Mouse (Mus musculus) small intestine, adult 2 months (tissue): ENCODE results near the gene Gm20388. TPM values are rescaled to one million over a fixed set of nuclear protein-coding genes. Genes with fewer than 3 reads are reported as not detected.

Experiments
- H3K27ac ChIP-seq: fragments of 200-500 bp; 2 replicates; pipeline ENCODE4 v1.5.1; 2012; ENCODE audit warnings: low read depth, low read length, control low read depth, inconsistent platforms; ENCODE audit not compliant: insufficient read depth
- H3K27me3 ChIP-seq: fragments of 200-500 bp; 2 replicates; pipeline ENCODE4 v1.6.1; 2012; ENCODE audit warnings: mild to moderate bottlenecking, moderate library complexity, low read length, inconsistent platforms; ENCODE audit not compliant: control insufficient read depth, insufficient read depth
- H3K36me3 ChIP-seq: fragments of 200-500 bp; 2 replicates; pipeline ENCODE4 v1.6.1; 2012; ENCODE audit warnings: mild to moderate bottlenecking, low read length, control low read depth, inconsistent platforms; ENCODE audit not compliant: control insufficient read depth, insufficient read depth
- H3K4me1 ChIP-seq: fragments of 200-500 bp; 2 replicates; pipeline ENCODE4 v1.6.1; 2012; ENCODE audit warnings: low read length, inconsistent platforms, mixed read lengths; ENCODE audit not compliant: control insufficient read depth, insufficient read depth, insufficient read length
- H3K4me3 ChIP-seq: fragments of 200-500 bp; 2 replicates; pipeline ENCODE4 v1.5.1; 2012; ENCODE audit warnings: low read depth, mild to moderate bottlenecking, control low read depth, inconsistent platforms, low read length, moderate library complexity
- CTCF ChIP-seq: fragments of 200-500 bp; IDR thresholded peaks from 2 replicates; pipeline ENCODE4 v1.5.1; 2012; ENCODE audit warnings: low read depth, mild to moderate bottlenecking, control low read depth, inconsistent platforms, low read length, moderate library complexity, mixed read lengths; ENCODE audit not compliant: insufficient replicate concordance, insufficient read length; ENCODE audit errors: extremely low read depth
- POLR2A ChIP-seq: fragments of 200-500 bp; IDR thresholded peaks from 2 replicates; pipeline ENCODE4 v1.6.1; 2012; ENCODE audit warnings: low read depth, mild to moderate bottlenecking, control low read depth, inconsistent platforms, low read length, moderate library complexity
- WGBS: fragments of 180-500 bp; shearing (Covaris S2); methylation state at CpG from one replicate; pipeline ENCODE4 v1.1.7; 2018; 5-methylcytosine and 5-hydroxymethylcytosine counted together
- polyA plus RNA-seq: library from polyadenylated mRNA; depleted of rRNA; stranded (reverse); fragments of >200 nt; gene quantifications from 2 replicates; pipeline ENCODE4 v1.2.3, GENCODE M21; 2012

Gene Gm20388
- polyA plus RNA-seq, 1 experiment: 37.3 TPM

- TF ChIP-seq POLR2A (no peak), CTCF (no peak)
- 40% methylated on average over 9 of the region's 9 CpGs for WGBS
- H3K4me3 ChIP-seq: no peak overlapping the region
Measured at GRCm38 (mm10) chr8:123131041-123131440, 3220.4 kb downstream of the Gm20388 start.

DNA sequence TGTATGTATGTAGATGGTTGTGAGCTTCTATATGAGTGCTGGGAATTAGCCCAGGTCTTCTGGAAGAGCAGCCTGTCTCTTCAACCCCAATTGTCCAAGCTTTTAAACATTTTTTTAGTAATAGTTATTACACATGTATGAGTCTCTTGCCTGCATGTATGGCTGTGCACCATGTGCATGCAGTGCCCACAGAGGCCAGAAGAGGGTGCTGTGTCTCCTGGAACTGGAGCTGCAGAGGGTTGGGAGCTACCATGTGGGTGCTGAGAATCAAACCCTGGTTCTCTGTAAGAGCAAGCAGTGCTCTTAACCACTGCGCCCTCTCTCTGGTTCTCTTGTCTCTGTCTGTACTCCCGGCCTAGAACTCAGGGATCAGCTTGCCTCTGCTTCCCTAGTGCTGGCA, 3222.3 kb downstream of the Gm20388 start:
- 92% methylated on average over 2 of the region's 2 CpGs for WGBS
- Histone ChIP-seq H3K4me1 (no peaks in the 10 kb centered on the region; the same call in 1 of the 2 replicates), H3K4me3 (no peak overlapping the region), H3K27ac (no peak overlapping the region), H3K27me3 (no peaks in the 10 kb centered on the region), H3K36me3 (no peaks in the 10 kb centered on the region)
- TF ChIP-seq CTCF: no peak
- TF ChIP-seq POLR2A: no peak

More at GRCm38 (mm10) chr8:123131041-123131440, 3220.4 kb downstream of the Gm20388 start:
- Histone ChIP-seq H3K36me3 (no peaks in the 10 kb centered on the region), H3K27ac (no peak overlapping the region), H3K27me3 (0 out of 2 replicates have a peak, but pooled peaks cover 5% of the 10 kb centered on the region), H3K4me1 (peaks cover 5% of the 10 kb centered on the region)

DNA sequence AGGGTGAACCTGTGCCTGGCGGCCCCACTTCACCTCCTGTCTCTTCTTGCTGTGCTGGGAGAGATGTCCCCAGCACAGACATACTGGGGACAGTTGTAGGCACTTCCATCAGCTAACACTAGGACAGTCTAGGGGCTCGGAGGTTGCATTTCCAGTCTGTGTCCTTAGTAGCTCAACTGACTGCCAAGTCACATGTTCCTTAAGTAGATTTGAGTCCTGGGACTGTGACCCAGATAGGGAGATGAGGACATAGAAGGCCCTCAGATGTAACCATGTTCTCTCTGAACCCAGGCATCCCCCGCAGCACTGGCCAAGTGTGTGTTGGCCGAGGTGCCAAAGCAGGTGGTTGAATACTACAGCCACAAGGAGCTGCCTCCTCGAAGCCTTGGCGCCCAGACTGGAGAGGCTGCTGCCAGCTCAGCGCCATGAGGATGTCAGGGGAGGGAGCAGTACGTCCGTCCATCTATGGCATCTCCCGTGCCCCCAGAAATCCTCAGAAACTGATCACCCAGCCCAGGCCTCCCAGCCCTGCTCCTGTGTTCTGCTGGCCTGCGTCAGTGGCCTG, 3223.6 kb downstream of the Gm20388 start:
- no peak for TF ChIP-seq POLR2A
- TF ChIP-seq CTCF: no peak
- H3K27ac ChIP-seq: no peak overlapping the region
- H3K27me3 ChIP-seq: no peaks in the 10 kb centered on the region
- no peaks in the 10 kb centered on the region; the same call in 1 of the 2 replicates for H3K4me1 ChIP-seq
- H3K36me3 ChIP-seq: no peaks in the 10 kb centered on the region
- no peak overlapping the region for H3K4me3 ChIP-seq
- 87% methylated on average over 11 of the region's 11 CpGs for WGBS

DNA sequence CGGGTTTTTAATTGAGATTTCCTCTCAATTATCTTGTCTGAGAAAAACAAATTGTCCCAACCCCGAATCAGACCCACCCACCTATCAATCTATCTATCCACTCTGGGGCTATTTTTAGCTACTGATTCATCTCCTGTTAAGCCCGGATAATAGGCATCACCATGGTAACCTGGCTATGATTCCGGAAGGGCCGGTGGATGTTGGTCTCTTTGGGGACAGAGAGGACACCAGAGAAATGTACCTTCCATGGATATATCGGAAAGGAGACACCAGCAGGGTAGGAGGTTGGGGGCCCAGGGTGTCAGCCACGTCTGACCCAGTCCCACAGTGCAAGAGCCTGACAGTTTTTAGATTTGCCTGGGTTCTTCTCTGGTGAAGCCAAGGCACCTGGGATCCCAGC, 3224.8 kb downstream of the Gm20388 start:
- H3K4me1 ChIP-seq: no peaks in the 10 kb centered on the region; the same call in 1 of the 2 replicates
- H3K4me3 ChIP-seq: no peak overlapping the region
- H3K27ac ChIP-seq: no peak overlapping the region
- WGBS: 22% methylated on average over 7 of the region's 7 CpGs
- TF ChIP-seq POLR2A (no peak), CTCF (no peak)
- H3K36me3 ChIP-seq: no peaks in the 10 kb centered on the region
- no peaks in the 10 kb centered on the region for H3K27me3 ChIP-seq

GRCm38 (mm10) chr8:123135806-123136205, 3225.2 kb downstream of the Gm20388 start:
- TF ChIP-seq POLR2A (no peak), CTCF (no peak)
- WGBS: 51% methylated on average over 9 of the region's 9 CpGs
- Histone ChIP-seq H3K27me3 (no peaks in the 10 kb centered on the region), H3K4me3 (no peak overlapping the region), H3K36me3 (no peaks in the 10 kb centered on the region), H3K27ac (no peak overlapping the region), H3K4me1 (no peaks in the 10 kb centered on the region; the same call in 1 of the 2 replicates)

GRCm38 (mm10) chr8:123136287-123136686, 3225.6 kb downstream of the Gm20388 start:
- H3K27me3 ChIP-seq: no peaks in the 10 kb centered on the region
- no peak overlapping the region for H3K4me3 ChIP-seq
- no peaks in the 10 kb centered on the region for H3K36me3 ChIP-seq
- no peak for TF ChIP-seq CTCF
- TF ChIP-seq POLR2A: no peak
- no peak overlapping the region for H3K27ac ChIP-seq
- no peaks in the 10 kb centered on the region for H3K4me1 ChIP-seq
- 87% methylated on average over 9 of the region's 9 CpGs for WGBS

DNA sequence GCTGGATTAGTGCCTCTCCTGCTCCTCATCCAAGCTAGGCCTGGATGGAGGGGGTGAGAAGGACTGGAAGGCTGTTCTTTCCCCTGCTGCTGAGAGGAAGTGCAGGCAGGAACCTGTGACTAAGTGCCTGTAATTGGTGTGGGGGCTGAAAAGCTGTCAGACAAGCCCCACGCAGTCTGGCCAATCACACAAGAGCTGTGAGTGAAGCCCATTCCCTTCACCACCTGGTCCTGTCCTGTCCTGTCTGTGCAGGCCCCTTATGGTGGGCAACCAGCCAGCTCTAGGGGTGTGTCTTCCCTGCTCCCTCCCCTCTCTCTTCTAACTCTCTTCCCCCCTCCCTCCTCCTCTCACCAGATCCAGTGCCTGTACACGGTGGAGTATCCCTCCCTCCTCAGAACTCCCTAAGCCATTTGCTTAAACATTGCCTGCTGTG, 3227.0 kb downstream of the Gm20388 start:
- no peaks in the 10 kb centered on the region for H3K36me3 ChIP-seq
- no peaks in the 10 kb centered on the region for H3K27me3 ChIP-seq
- no peaks in the 10 kb centered on the region for H3K4me1 ChIP-seq
- no peak overlapping the region for H3K27ac ChIP-seq
- 53% methylated on average over 2 of the region's 2 CpGs for WGBS
- H3K4me3 ChIP-seq: no peak overlapping the region
- TF ChIP-seq CTCF (no peak), POLR2A (no peak)
